Mouse (Mus musculus) neural tube, embryonic 12.5 days (tissue): Measurements from ENCODE around the gene A630001G21Rik. TPM values are rescaled to one million over a fixed set of nuclear protein-coding genes. Genes with fewer than 3 reads are reported as not detected.
A peak's percentile ranks its signal among the peaks of the same experiment; 100 is the strongest.
"Not testable (repeated sequence)": the region's sequence is repeated elsewhere in the genome, so short reads cannot be mapped to it uniquely, and the experiment has no call there.

Experiments
- ATAC-seq: fragments of 200-750 bp; cut with Nextera tagmentation; 2 replicates; pipeline ENCODE4 v1.8.0; 2017; ENCODE audit warnings: low read depth, mild to moderate bottlenecking, moderate TSS enrichment, moderate library complexity; ENCODE audit not compliant: low FRiP score
- H3K27ac ChIP-seq: fragments of 300-500 bp; sonication (generic); 2 replicates; pipeline ENCODE4 v1.5.1; 2016
- H3K27me3 ChIP-seq: fragments of 300-500 bp; sonication (generic); replicated peaks from 2 replicates; pipeline ENCODE4 v1.6.1; 2016; ENCODE audit warnings: mild to moderate bottlenecking
- H3K36me3 ChIP-seq: fragments of 300-500 bp; sonication (generic); 2 replicates; pipeline ENCODE4 v1.6.1; 2016; ENCODE audit warnings: mild to moderate bottlenecking
- H3K4me1 ChIP-seq: fragments of 300-500 bp; sonication (generic); 2 replicates; pipeline ENCODE4 v1.6.1; 2016
- H3K4me2 ChIP-seq: fragments of 300-500 bp; sonication (generic); replicated peaks from 2 replicates; pipeline ENCODE4 v1.6.1; 2016; ENCODE audit warnings: mild to moderate bottlenecking
- H3K4me3 ChIP-seq: fragments of 300-500 bp; sonication (generic); 2 replicates; pipeline ENCODE4 v1.5.1; 2016
- H3K9ac ChIP-seq: fragments of 300-500 bp; sonication (generic); 2 replicates; pipeline ENCODE4 v1.6.1; 2016; ENCODE audit warnings: mild to moderate bottlenecking
- H3K9me3 ChIP-seq: fragments of 300-500 bp; sonication (generic); 2 replicates; pipeline ENCODE4 v1.6.1; 2016; ENCODE audit warnings: mild to moderate bottlenecking
- WGBS: fragments of 180-500 bp; shearing (Covaris S2); methylation state at CpG from one replicate; pipeline ENCODE4 v1.1.7; 2016; 5-methylcytosine and 5-hydroxymethylcytosine counted together
- polyA plus RNA-seq: library from polyadenylated mRNA; unstranded; fragments of >200 nt; fragmentation: Nextera tagmentation; extraction: Ambion mirVana; gene quantifications from 2 replicates; pipeline ENCODE4 v1.2.1, GENCODE M21; 2016

A630001G21Rik gene
- polyA plus RNA-seq = 0.40 and 1.3 TPM in 2 replicates

DNA sequence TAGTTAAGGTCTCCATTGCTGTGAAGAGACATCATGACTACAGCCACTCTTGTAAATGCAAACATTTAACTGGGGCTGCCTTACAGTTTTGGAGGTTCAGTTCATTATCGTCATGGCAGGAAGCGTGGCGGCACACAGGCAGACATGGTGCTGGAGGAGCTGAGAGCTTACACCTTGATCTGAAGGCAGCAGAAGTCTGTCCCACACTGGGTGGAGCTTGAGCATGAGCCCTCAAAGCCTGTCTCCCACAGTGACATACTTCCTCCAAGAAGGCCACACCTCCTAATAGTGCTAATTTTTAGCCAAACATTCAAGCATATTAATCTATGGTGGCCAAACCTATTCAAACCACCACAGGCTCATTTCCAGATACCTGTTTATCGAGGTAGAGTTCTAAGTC, at the start of gene A630001G21Rik:
Gene A630001G21Rik (minus strand): TSS at position 208 of the 400 bp plus-strand sequence.
- Histone ChIP-seq H3K36me3 (no peaks in the 10 kb centered on the region), H3K27ac (no peak within 1 kb of the TSS)
- no peak for ATAC-seq

DNA sequence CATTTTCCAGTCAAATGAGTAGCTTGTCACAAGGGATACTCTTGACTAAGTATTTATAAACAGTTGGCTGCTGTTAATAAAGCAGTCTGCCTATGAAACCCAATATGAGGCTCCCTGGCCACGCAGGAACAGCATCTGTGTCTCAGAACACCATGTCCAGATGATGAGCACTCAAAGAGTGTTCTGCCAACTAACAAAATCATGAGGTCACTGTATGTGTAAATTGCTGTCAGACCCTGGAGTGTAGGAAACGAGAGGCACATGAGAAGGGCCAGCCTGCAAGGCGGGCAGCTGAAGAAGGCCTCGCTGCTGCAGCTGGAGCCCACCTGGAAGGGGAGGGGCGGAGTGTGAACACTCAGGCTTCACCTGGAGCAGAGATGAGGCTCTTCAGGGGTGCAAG, 48.7 kb upstream of the A630001G21Rik start:
- no peak for ATAC-seq
- H3K27me3 ChIP-seq = no peaks in the 10 kb centered on the region
- H3K27ac ChIP-seq = no peak overlapping the region
- H3K4me2 ChIP-seq = no peak overlapping the region
- H3K36me3 ChIP-seq = peaks cover 14% of the 10 kb centered on the region
- H3K9me3 ChIP-seq = no peaks in the 10 kb centered on the region
- no peak overlapping the region for H3K4me3 ChIP-seq
- WGBS = 89% methylated on average over 5 of the region's 5 CpGs
- no peak overlapping the region for H3K9ac ChIP-seq
- H3K4me1 ChIP-seq = no peaks in the 10 kb centered on the region

More for the DNA sequence above, at the start of gene A630001G21Rik:
- WGBS = 89% methylated on average over 4 of the region's 4 CpGs
- Histone ChIP-seq H3K4me3 (no peak within 1 kb of the TSS), H3K9me3 (no peaks in the 10 kb centered on the region), H3K9ac (no peak within 1 kb of the TSS), H3K4me2 (no peak within 1 kb of the TSS), H3K27me3 (no peaks in the 10 kb centered on the region), H3K4me1 (no peaks in the 10 kb centered on the region)

DNA sequence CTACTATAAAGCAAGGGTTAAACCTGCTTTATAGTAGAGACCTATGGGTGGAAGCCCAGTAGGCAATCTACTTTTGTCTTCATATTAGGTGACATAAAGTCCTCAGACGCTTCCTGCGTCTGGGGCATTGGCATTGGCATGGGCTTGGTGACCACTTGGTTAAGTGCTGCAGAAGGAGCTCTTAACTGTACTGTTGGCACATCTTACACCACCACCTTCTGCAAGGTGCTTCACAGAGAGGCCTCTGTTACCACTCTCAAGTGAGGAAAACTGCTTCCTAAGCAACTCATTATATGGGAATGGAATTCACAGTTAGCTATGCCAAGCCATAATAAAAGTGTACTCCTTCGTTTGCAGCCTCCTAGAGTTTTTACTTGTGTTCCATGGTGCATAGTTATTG, 46.5 kb upstream of the A630001G21Rik start:
- Histone ChIP-seq H3K9me3 (no peaks in the 10 kb centered on the region), H3K9ac (no peak overlapping the region), H3K4me2 (no peak overlapping the region), H3K27me3 (no peaks in the 10 kb centered on the region), H3K36me3 (peaks cover 29% of the 10 kb centered on the region), H3K4me3 (no peak overlapping the region), H3K4me1 (no peaks in the 10 kb centered on the region), H3K27ac (no peak overlapping the region)
- 90% methylated on average over 3 of the region's 3 CpGs for WGBS
- ATAC-seq = no peak

DNA sequence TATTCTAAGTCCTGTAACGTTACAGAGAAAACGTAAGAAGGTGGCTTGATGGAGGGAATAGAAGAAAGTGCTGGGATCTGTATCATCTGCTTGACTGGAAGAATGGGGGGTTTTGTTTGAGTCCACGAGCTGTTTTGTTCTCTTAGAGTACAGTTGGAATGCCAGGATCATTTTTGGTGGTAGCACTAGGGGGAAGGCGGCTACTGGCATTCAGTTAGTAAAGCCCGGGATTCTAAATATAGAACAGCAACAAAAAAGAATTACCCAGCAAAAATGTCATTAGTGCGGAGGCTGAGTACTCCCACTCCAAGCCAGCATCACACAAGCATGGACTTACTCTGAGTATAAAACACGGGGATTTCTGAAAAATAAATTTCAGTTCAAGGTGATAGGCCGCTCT, 43.8 kb upstream of the A630001G21Rik start:
- Histone ChIP-seq H3K27ac (no peak overlapping the region), H3K9ac (no peak overlapping the region), H3K36me3 (peaks cover 46% of the 10 kb centered on the region), H3K9me3 (no peaks in the 10 kb centered on the region), H3K4me1 (no peaks in the 10 kb centered on the region), H3K4me2 (no peak overlapping the region), H3K27me3 (no peaks in the 10 kb centered on the region), H3K4me3 (no peak overlapping the region)
- WGBS = 92% methylated on average over 8 of the region's 8 CpGs
- ATAC-seq = no peak

DNA sequence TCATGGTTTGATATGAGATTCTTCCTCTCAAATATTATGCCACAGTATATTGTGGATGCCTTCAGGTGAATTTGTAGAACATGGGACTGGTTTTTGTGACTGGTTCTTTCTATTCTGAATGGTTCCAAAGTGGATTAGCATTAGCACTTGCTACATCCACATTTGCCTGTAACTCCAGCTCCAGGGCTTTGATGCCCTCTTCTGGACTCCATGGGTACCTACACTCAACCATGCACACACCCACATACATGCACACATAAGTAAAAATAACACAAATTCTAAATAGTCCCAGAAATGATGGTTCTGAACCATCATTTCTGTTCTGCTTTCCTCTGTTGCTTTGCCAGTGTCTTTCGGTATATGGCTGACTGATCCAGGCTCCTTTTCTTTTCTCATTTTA, 41.3 kb upstream of the A630001G21Rik start:
- no peak for ATAC-seq
- 97% methylated on average over 1 of the region's 1 CpGs for WGBS

DNA sequence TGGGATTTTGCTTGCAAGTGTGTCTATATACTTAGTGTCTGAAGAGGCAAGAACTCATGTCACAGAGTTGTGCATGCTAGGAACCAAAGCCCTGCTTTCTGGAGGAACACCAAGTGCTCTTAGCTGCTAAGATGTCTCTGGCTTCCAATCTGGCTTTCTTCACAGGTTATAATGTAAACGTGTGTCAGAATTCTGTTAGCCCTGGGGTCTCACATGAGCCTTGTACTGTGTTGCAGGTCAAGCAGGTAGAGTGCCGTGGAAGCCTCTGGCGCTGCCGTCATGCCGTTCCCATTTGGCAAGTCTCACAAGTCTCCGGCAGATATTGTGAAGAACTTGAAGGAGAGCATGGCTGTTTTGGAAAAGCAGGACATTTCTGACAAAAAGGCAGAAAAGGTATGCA, 39.7 kb upstream of the A630001G21Rik start:
- Histone ChIP-seq H3K9me3 (no peaks in the 10 kb centered on the region), H3K4me3 (no peak overlapping the region), H3K36me3 (peaks cover 40% of the 10 kb centered on the region), H3K4me1 (no peaks in the 10 kb centered on the region), H3K27ac (no peak overlapping the region), H3K4me2 (no peak overlapping the region), H3K9ac (no peak overlapping the region), H3K27me3 (no peaks in the 10 kb centered on the region)
- 97% methylated on average over 6 of the region's 6 CpGs for WGBS
- ATAC-seq = no peak

More for the DNA sequence above, 41.3 kb upstream of the A630001G21Rik start:
- H3K9ac ChIP-seq = no peak overlapping the region
- no peaks in the 10 kb centered on the region for H3K27me3 ChIP-seq
- no peak overlapping the region for H3K4me3 ChIP-seq
- H3K4me2 ChIP-seq = no peak overlapping the region
- peaks cover 44% of the 10 kb centered on the region for H3K36me3 ChIP-seq
- no peaks in the 10 kb centered on the region for H3K9me3 ChIP-seq
- no peaks in the 10 kb centered on the region for H3K4me1 ChIP-seq
- H3K27ac ChIP-seq = no peak overlapping the region

DNA sequence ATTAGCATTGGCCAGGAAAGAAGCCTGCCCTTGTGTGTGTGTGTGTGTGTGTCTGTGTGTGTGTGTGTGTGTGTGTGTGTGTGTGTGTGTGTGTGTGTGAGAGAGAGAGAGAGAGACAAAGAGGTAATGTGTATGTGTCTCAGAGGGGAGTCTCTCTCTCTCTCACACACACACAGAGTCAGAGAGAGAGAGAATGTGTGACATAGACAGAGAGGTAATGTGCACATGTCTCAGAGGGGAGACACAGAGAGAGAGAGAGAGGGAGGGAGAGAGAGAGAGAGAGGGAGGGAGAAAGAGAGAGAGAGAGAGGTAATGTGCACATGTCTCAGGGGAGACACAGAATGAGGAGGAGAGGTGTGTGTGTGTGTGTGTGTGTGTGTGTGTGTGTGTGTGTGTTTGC, 35.8 kb upstream of the A630001G21Rik start:
- 0 out of 2 replicates have a peak, but pooled peaks have one; percentile 13 for ATAC-seq
- H3K9ac ChIP-seq = not testable (repeated sequence)

DNA sequence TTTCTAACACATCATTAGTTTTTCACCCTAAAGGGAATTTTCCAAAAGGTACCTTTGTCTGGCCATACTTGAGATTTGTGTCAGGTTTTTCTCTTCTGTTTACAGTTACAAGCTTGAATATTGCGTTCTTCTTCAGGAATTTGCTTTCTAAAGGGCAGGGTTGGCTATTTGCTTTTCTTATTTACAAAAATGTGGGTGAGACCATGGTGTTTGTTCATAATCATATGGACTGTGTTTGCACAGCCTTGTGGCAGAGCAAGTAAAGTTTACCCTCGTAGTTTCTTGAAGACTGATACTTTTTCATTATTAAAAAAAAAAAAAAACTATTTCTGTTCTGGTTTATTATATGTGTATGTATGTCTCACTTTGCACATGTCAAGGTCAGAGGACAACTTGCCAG, 32.3 kb upstream of the A630001G21Rik start:
- no peak overlapping the region for H3K4me2 ChIP-seq
- ATAC-seq = no peak
- H3K4me3 ChIP-seq = no peak overlapping the region
- H3K9me3 ChIP-seq = no peaks in the 10 kb centered on the region
- no peaks in the 10 kb centered on the region for H3K36me3 ChIP-seq
- H3K4me1 ChIP-seq = no peaks in the 10 kb centered on the region; the same call in 1 of the 2 replicates
- H3K27ac ChIP-seq = no peak overlapping the region
- 88% methylated on average over 2 of the region's 2 CpGs for WGBS
- H3K27me3 ChIP-seq = no peaks in the 10 kb centered on the region
- no peak overlapping the region for H3K9ac ChIP-seq

More for the DNA sequence above, 35.8 kb upstream of the A630001G21Rik start:
- peaks cover 11% of the 10 kb centered on the region for H3K36me3 ChIP-seq
- H3K4me1 ChIP-seq, H3K4me2 ChIP-seq, H3K27ac ChIP-seq, H3K27me3 ChIP-seq, H3K4me3 ChIP-seq, H3K9me3 ChIP-seq: not testable (repeated sequence)

DNA sequence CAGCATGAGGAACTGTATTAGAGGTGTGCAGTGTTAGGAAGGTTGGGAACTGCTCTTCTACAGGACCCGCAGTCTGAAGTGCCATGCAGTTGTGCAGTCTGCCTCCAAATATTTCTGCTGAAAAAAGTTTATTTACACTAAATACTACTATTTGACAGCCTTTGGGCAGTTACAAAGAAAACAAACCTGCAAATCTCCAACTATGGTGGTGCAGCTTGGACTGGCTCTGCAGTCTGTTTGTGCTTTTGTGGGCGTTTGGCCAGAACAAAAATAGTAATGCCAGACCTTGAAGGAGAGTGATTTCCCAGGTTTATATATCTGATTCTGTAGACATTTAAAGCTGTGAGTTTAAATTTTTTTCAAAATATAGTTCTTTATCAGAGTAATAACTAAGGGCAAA, 31.9 kb upstream of the A630001G21Rik start:
- H3K4me1 ChIP-seq = no peaks in the 10 kb centered on the region; the same call in 1 of the 2 replicates
- H3K4me2 ChIP-seq = no peak overlapping the region
- no peak for ATAC-seq
- WGBS = 90% methylated on average over 2 of the region's 2 CpGs
- H3K27me3 ChIP-seq = no peaks in the 10 kb centered on the region
- H3K36me3 ChIP-seq = no peaks in the 10 kb centered on the region
- H3K27ac ChIP-seq = no peak overlapping the region
- no peak overlapping the region for H3K9ac ChIP-seq
- H3K4me3 ChIP-seq = no peak overlapping the region
- no peaks in the 10 kb centered on the region for H3K9me3 ChIP-seq

DNA sequence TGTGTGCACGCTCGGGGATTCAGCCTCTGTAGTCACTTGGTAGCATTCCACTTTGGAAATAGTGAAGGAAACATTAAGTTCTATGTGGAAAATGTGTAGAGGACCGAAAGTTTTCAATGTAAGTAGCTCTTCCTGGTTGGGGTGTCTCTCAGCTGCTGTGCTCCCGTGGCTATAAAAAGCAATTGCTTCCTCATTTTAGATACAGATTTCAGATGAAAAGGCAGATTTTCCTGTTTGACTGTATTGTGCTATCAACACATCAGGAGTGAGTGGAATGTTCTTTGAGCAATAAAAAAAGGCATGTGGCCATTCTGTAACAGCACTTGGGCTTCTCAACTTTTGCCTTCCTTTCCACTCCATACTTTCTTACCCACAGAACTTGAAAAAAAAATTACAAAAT, 30.8 kb upstream of the A630001G21Rik start:
- no peaks in the 10 kb centered on the region; the same call in 1 of the 2 replicates for H3K4me1 ChIP-seq
- H3K27ac ChIP-seq = no peak overlapping the region
- peaks cover 4% of the 10 kb centered on the region; the same call in 1 of the 2 replicates for H3K36me3 ChIP-seq
- no peak overlapping the region for H3K9ac ChIP-seq
- H3K27me3 ChIP-seq = no peaks in the 10 kb centered on the region
- no peak for ATAC-seq
- no peak overlapping the region for H3K4me3 ChIP-seq
- H3K9me3 ChIP-seq = no peaks in the 10 kb centered on the region
- WGBS = 71% methylated on average over 4 of the region's 4 CpGs
- no peak overlapping the region for H3K4me2 ChIP-seq

DNA sequence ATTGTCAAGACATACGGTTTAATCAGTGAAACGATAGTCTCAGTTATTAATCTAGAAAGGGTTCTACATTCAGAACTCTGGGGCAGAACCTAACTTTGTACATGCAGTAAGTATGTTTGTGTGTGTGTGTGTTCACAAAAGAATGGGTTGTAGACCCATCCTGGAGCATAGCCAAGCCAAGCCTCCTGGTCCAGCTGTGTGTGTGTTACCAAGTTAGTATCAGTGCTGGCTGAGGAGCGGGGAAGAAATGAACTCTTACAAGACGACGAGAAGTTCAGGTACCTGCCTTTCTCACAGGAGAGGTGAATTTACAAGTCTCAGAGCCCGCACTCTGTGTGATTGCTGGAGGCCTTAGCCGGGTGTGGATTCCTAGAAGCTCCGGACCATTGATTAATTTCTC, 26.1 kb upstream of the A630001G21Rik start:
- Histone ChIP-seq H3K4me3 (no peak overlapping the region), H3K27ac (no peak overlapping the region), H3K9me3 (no peaks in the 10 kb centered on the region), H3K4me2 (no peak overlapping the region), H3K9ac (no peak overlapping the region), H3K4me1 (no peaks in the 10 kb centered on the region), H3K27me3 (no peaks in the 10 kb centered on the region), H3K36me3 (peaks cover 5% of the 10 kb centered on the region; the same call in 1 of the 2 replicates)
- no peak for ATAC-seq
- 94% methylated on average over 8 of the region's 8 CpGs for WGBS

DNA sequence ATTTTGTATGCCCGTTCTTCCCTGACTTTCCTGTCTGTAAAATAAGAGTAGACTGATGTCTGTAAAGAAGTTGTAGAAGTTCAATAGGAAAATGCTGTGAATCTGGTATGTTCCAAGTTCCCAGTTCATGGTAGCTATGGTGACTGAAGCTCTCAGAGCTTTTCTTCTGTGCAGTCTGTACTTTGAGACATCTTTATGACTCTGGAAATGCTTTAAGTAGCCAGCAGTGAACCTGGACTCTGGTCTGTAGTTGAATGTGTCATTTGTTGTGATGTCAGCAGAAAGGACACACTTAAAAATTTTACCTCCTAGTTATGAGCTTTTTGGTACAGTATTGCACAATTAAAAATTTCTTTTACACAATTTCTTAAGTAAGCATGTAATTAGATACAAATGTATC, 24.1 kb upstream of the A630001G21Rik start:
- 92% methylated on average over 1 of the region's 1 CpGs for WGBS
- no peak for ATAC-seq
- Histone ChIP-seq H3K4me1 (0 out of 2 replicates have a peak, but pooled peaks cover under 1% of the 10 kb centered on the region), H3K4me3 (no peak overlapping the region), H3K27ac (no peak overlapping the region), H3K4me2 (no peak overlapping the region), H3K27me3 (no peaks in the 10 kb centered on the region), H3K36me3 (peaks cover 5% of the 10 kb centered on the region; the same call in 1 of the 2 replicates), H3K9me3 (no peaks in the 10 kb centered on the region), H3K9ac (no peak overlapping the region)

DNA sequence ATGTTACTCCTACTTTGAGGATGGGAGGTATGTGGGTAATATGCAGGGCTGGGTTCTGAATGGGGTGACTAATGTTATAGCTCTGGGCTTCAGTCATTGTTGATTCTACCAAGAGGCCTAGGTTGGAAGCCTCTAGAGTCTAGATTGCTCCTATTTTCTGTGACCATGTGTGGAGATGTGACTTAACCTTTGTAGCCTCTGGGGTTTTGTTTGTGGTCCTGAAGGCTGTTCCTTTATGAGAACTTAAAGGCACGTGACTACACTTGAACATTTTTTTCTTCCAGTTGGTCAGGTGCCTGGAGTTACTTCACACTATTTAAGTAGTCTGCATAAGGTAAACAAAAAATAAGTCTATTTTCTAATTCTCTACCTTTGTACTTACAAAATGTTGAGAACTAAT, 21.3 kb upstream of the A630001G21Rik start:
- Histone ChIP-seq H3K4me2 (no peak overlapping the region), H3K4me1 (peaks cover 10% of the 10 kb centered on the region), H3K4me3 (no peak overlapping the region), H3K9me3 (no peaks in the 10 kb centered on the region), H3K36me3 (peaks cover 5% of the 10 kb centered on the region; the same call in 1 of the 2 replicates), H3K9ac (no peak overlapping the region), H3K27ac (no peak overlapping the region), H3K27me3 (no peaks in the 10 kb centered on the region)
- WGBS = 78% methylated on average over 1 of the region's 1 CpGs
- ATAC-seq = no peak
